Mouse (Mus musculus) ovary, postnatal 14 days (tissue): ENCODE results near the gene Rasgrp4.
A peak's percentile ranks its signal among the peaks of the same experiment; 100 is the strongest.

Experiments
- DNase-seq: peaks from one replicate; pipeline ENCODE4 v3.0.0; 2022; ENCODE audit warnings: low spot score

Gene Rasgrp4

GRCm38 (mm10) chr7:29148771-29149170 lies 14.1 kb downstream of the Rasgrp4 start:
- DNase-seq: no peak

GRCm38 (mm10) chr7:29151486-29151885 lies 16.8 kb downstream of the Rasgrp4 start:
- no peak for DNase-seq

DNA sequence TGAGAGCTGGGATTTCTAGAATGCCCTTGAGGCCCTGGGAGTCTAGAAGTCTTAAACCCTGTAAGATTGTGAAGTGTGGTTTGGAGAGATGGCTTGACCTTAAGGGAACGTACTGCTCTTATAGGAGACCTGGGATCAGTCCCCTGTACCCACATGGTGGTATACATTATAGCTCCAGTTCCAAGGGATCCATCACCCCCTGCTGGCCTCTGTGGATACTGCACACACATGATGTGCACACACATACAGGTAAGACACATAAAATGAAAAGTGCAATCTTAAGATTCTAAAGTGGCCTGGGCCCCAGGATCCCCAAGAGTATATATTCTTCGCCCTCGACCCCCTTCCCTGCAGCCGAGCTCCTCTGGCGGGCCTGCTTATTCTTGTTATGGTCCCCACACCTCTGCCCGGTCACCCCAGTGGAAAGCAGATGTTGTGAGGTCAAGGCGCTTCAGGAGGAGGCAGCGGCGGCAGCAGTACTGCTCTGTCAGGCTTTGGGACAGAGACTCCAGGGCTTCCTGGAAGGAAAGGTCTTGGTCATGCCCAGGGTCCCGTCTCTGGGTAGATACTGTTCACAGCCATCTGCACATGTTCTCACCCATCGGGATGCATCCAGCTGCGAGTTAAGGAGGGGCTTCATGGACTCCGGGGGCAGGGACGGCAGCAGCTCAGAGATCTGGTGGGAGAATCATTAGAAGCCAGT lies 19.5 kb downstream of the Rasgrp4 start:
- DNase-seq: no peak

- DNase-seq: peak; percentile 74
Measured at GRCm38 (mm10) chr7:29155196-29155837, 20.7 kb downstream of the Rasgrp4 start.

GRCm38 (mm10) chr7:29155838-29156782 lies 21.5 kb downstream of the Rasgrp4 start, which contains the start of gene Fam98c:
Gene Fam98c, minus strand, starts transcription at chr7:29156234.
- peak; percentile 73 for DNase-seq

DNA sequence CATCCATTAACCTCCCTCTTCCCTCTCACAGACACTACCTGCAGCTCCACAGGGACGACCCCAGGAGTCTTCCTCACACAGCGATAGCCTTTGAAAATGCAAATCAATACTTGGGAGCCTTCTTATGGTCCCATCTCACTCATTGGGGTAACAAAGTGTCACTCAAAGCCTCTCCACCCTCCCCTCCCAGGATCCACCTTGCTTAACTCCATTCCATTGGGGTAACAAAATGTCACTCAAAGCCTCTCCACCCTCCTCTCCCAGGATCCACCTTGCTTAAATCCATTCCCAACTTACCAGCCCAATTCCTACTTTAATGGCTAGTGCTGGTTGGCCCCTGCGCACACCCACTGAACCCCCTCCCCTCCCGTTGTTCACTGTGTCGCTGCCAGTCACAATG lies 23.6 kb downstream of the Rasgrp4 start:
- DNase-seq: no peak

GRCm38 (mm10) chr7:29162294-29162693 lies 27.6 kb downstream of the Rasgrp4 start:
- no peak for DNase-seq

DNA sequence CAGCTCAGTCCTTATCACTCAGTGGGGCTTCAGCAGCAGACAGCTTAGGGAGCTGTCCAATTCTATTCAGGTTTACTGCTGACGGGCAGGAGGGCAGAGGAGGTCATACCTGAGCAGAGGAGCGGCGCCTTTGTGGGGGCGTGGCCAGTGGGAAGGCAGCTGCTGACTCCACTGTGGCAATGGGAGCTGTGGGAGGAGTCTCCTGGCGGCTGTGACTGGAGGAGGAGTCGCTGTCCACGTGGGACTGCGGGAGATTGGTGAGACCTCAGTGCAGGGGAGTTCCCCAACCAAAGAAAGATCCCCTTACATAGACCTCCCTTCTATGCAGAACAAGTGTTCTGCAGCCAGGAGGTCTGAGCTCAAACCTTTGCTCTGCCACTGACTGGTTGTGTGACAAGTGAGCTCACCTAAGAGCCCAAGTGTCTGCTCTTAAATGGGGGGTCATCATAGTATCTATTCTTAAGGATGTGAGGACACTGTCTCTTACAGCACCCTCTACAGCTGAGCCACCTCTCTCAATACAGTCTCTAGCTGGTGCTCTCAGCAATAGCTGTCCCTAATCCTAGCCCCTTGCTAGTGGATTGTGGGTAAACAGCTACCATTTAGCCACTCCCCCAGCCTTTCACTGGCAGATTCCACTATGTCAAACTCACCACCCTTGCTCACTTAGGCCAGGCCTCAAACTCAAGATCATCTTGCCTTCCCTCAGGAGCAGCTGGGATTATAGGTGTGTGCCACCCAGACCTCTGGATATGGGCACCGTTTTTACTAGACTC lies 28.3 kb downstream of the Rasgrp4 start:
- DNase-seq: no peak

- no peak for DNase-seq
Measured at GRCm38 (mm10) chr7:29167656-29168055, 33.0 kb downstream of the Rasgrp4 start.

- DNase-seq: no peak
Measured at GRCm38 (mm10) chr7:29168121-29168695, 33.6 kb downstream of the Rasgrp4 start.

DNA sequence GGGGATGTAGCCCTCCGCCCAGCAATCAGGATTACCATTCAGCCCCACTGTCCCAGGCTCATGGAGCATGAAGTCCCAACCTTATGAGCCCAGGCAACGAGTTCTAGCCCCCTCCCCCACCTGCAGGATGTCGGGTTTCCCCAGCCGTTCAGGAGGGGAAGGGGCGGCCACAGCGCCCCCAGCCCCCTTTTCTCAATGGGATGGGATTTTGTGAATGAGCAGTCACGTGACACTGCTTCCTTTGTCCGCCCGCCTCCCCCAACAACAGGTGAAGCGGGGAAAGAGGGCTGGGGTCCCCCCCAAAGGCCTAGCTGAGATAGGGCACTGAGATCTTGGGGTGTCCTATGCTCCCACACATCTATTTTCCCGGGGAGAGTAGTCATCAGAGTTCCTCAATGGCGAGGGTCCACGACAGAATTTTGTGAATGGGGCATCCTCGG lies 34.2 kb downstream of the Rasgrp4 start:
- no peak for DNase-seq

GRCm38 (mm10) chr7:29169231-29170065 lies 34.8 kb downstream of the Rasgrp4 start:
- DNase-seq: peak; percentile 57

DNA sequence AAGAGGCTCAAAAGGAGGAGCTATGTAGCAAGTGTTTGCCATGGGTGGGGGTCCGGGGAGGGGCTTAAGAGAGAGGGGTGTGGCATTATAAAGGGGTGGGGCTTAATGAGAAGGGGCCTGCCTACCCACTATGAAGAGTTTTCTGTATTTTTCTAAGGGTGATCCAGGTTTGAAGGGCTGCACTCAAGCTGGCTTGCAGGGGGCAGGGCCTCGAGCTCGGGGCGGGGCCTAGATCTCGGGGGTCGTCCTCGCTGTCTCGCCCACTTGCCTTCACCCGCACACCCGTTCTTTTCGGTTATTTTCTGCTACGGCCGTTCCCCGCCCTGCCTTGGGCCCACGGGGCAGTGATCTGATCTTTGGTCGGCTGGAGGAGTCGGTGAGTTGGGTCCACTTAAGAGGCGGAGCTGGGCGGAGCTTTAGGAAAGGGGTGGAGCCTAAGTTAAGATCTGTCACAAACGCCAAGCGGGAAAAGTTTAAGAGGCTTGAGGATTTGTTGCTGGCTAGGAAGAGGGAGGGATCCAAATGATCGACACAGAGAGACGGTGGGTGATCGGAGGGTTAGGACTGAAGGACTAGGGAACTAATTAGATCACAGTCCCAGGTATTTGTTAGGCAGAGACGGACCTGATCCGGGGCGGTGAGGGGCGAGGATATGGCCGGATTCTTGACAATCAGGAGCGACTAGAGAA lies 35.6 kb downstream of the Rasgrp4 start, which contains the start of the genes Ggn and Spred3:
Gene Ggn (plus strand): TSS at position 145 of the 689 bp plus-strand sequence.
Gene Spred3 (minus strand): TSS at position 346 of the 689 bp plus-strand sequence.
- DNase-seq: peak; percentile 69

DNA sequence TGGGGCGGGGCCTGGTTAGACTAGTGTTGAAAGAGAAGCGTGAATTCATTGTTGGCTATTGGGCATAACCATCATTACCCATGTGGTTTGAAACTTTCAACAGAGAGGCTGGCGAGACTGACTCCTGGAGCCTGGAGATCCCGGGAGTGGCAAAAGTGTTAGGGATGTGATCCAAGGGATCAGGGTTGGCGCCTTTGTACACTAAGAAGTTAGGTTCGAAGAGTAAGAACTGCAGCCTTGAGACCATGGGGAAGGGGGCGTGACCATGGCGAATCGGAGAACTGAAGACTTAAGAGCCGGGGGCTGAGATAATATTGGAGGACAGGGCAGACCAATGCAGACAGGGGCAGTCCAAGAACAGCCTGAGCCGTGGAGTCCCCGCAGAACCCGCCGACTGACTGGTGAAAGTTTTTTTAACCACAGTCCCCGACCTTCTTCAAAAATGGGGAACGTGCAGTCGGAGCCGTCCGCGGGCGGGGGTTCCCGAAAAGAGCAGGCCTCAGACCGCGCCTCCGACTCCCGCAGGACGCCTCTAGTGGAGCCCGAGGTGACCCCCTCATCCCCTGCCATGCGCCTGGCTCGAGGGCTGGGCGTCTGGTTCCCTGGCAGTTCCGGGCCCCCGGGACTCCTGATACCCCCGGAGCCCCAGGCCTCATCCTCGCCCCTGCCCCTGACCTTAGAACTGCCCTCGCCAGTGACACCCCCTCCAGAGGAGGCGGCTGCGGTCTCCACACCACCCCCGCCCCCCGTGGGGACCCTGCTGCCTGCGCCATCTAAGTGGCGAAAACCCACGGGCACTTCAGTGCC lies 36.3 kb downstream of the Rasgrp4 start:
- DNase-seq: no peak

- no peak for DNase-seq
Measured at GRCm38 (mm10) chr7:29171562-29172097, 37.0 kb downstream of the Rasgrp4 start.

DNA sequence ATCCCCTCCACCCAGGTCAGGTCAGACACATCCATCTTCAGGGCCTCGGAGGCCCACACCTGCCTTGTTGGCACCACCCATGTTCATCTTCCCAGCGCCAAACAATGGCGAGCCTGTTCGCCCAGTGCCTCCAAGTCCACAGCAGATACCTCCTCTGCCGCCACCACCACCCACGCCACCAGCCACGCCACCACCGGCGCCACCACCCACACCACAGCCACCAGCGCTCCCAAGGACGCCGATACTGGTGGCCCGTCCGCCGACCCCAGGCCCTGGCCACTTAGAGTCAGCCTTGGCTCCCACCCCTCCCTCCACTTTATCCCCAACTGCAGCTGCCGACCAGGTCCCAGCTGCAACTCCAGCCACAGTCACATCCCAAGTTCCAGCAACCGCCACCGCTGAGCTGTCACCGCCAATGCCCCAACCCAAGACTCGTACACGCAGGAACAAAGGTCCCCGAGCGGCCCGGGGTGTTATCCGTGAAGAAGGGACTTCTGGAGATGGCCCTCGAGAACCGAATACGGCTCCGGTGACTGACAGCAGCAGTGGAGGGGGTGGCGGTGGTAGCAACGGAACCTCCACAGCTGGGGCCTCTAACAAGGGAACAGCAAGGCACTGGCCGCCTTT lies 37.9 kb downstream of the Rasgrp4 start:
- DNase-seq: no peak

GRCm38 (mm10) chr7:29178106-29178505 lies 43.5 kb downstream of the Rasgrp4 start:
- no peak for DNase-seq

DNA sequence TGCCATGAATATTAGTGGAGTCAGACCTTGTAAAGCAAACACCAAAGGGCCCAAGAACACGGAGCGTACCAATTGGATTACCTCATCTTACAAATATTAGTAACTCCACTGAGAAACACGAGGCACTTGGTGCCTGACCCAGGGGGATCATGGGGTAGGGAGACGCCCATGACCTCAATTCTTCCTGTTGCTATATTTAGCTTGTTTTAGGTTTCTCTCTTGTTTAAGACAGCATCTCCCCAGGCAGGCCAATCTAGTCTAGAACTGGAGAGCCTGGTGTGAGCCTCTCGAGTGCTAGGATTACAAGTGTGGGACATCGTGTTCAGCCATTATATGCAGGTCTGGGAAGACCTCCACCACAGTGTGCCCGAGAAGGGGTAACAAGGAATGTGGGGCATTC lies 44.7 kb downstream of the Rasgrp4 start:
- no peak for DNase-seq
